Mouse (Mus musculus) ES-E14 (cell line): ENCODE results near the gene Ccdc175. TPM values are rescaled to one million over a fixed set of nuclear protein-coding genes. Genes with fewer than 3 reads are reported as not detected.

Experiments
- DNase-seq: peaks from one replicate; pipeline ENCODE4 v3.0.0-alpha.2; 2013; ENCODE audit warnings: low read depth, low spot score
- H3K27ac ChIP-seq: 2 replicates; pipeline ENCODE4 v1.5.1; 2012; ENCODE audit warnings: low read depth, mild to moderate bottlenecking, low read length, moderate library complexity, mixed read lengths; ENCODE audit not compliant: poor library complexity, insufficient read depth, severe bottlenecking
- H3K36me3 ChIP-seq: 2 replicates; pipeline ENCODE4 v1.6.1; 2012; ENCODE audit warnings: mild to moderate bottlenecking, low read length, moderate library complexity, mixed read lengths; ENCODE audit not compliant: control insufficient read depth, poor library complexity, insufficient read depth, severe bottlenecking
- H3K4me1 ChIP-seq, 2 experiments: fragments of 150-350 bp in 1 of 2; sonication (generic) in 1 of 2; 2 replicates each; pipeline ENCODE4 v1.6.1; 2012; ENCODE audit warnings: low read length in 2 of 2, mild to moderate bottlenecking in 1 of 2, mixed read lengths in 1 of 2; ENCODE audit not compliant: control insufficient read depth in 2 of 2, insufficient read depth in 2 of 2, poor library complexity in 1 of 2
- H3K4me3 ChIP-seq, 2 experiments: fragments of 150-350 bp in 1 of 2; sonication (generic) in 1 of 2; 2 replicates each; pipeline ENCODE4 v1.5.1; 2012; ENCODE audit warnings: low read length in 2 of 2, low read depth in 1 of 2, mild to moderate bottlenecking in 1 of 2, mixed read lengths in 1 of 2; ENCODE audit not compliant: insufficient read depth in 1 of 2, poor library complexity in 1 of 2, severe bottlenecking in 1 of 2
- H3K9ac ChIP-seq: 2 replicates; pipeline ENCODE4 v1.6.1; 2012; ENCODE audit warnings: low read depth, mild to moderate bottlenecking, low read length, mixed read lengths; ENCODE audit not compliant: poor library complexity, insufficient read depth, severe bottlenecking
- H3K9me3 ChIP-seq: fragments of 150-350 bp; sonication (generic); 2 replicates; pipeline ENCODE4 v1.6.1; 2012; ENCODE audit warnings: low read depth, mild to moderate bottlenecking, low read length; ENCODE audit not compliant: control insufficient read depth, insufficient read depth
- CHD2 ChIP-seq: IDR thresholded peaks from 2 replicates; pipeline ENCODE4 v1.6.1; 2014; ENCODE audit warnings: mild to moderate bottlenecking, low read depth, low read length, inconsistent platforms
- HCFC1 ChIP-seq: IDR thresholded peaks from 2 replicates; pipeline ENCODE4 v1.6.1; 2012; ENCODE audit warnings: low read length, inconsistent platforms, borderline replicate concordance; ENCODE audit not compliant: insufficient read depth
- MAFK ChIP-seq: IDR thresholded peaks from 2 replicates; pipeline ENCODE4 v1.6.1; 2014; ENCODE audit warnings: mild to moderate bottlenecking, low read depth, low read length, inconsistent platforms; ENCODE audit not compliant: insufficient read depth
- ZC3H11A ChIP-seq: IDR thresholded peaks from 2 replicates; pipeline ENCODE4 v1.6.1; 2012; ENCODE audit warnings: low read depth, mild to moderate bottlenecking, inconsistent platforms, low read length, borderline replicate concordance
- ZNF384 ChIP-seq: IDR thresholded peaks from 2 replicates; pipeline ENCODE4 v1.6.1; 2012; ENCODE audit warnings: low read depth, low read length, inconsistent platforms
- in situ Hi-C, 2 experiments: fragments of 600-800 bp; cut with MboI; formaldehyde crosslinking; loops; one replicate each; pipeline ENCODE4 v1.15.1; 2025; ENCODE audit warnings: low sequenced_read_pairs in 2 of 2, inconsistent platforms in 1 of 2; ENCODE audit not compliant: unreplicated experiment in 2 of 2
- total RNA-seq: library from RNA; depleted of rRNA; stranded (reverse); fragments of 300-350 nt; gene quantifications from 2 replicates; pipeline ENCODE4 v1.2.3, GENCODE M21; 2012; rRNA removed

Gene Ccdc175
- total RNA-seq: 0.09 and 0.16 TPM in 2 replicates

GRCm38 (mm10) chr12:72184929-72185328 is at the start of gene Ccdc175:
TSS of gene Ccdc175 (minus strand) at chr12:72185029.
- TF ChIP-seq CHD2 (no peak), ZNF384 (no peak), HCFC1 (no peak), MAFK (no peak), ZC3H11A (no peak)
- H3K9me3 ChIP-seq: no peaks in the 10 kb centered on the region
- no peak within 1 kb of the TSS for H3K4me3 ChIP-seq
- H3K9ac ChIP-seq: no peak within 1 kb of the TSS
- DNase-seq: no peak
- no peak within 1 kb of the TSS for H3K27ac ChIP-seq
- no peaks in the 10 kb centered on the region for H3K36me3 ChIP-seq
- no peaks in the 10 kb centered on the region for H3K4me1 ChIP-seq
- in situ Hi-C loops: no loop called here

- in situ Hi-C loops: no loop called here
- no peak overlapping the region for H3K9ac ChIP-seq
- no peak for DNase-seq
Measured at GRCm38 (mm10) chr12:72234151-72234550, 49.3 kb upstream of the Ccdc175 start.

GRCm38 (mm10) chr12:72232826-72233790 is 48.3 kb upstream of the Ccdc175 start:
- no peak for DNase-seq
- Histone ChIP-seq H3K9ac (no peak overlapping the region), H3K4me1 (peaks cover 0 to 2% of the 10 kb centered on the region in 2 experiments; a peak in 1 of 4 replicates), H3K27ac (no peak overlapping the region), H3K4me3 (no peak overlapping the region), H3K36me3 (no peaks in the 10 kb centered on the region), H3K9me3 (no peaks in the 10 kb centered on the region)
- in situ Hi-C loops: no loop called here
- TF ChIP-seq CHD2 (no peak), MAFK (no peak), HCFC1 (no peak), ZC3H11A (no peak), ZNF384 (no peak)

More at GRCm38 (mm10) chr12:72234151-72234550, 49.3 kb upstream of the Ccdc175 start:
- no peaks in the 10 kb centered on the region for H3K9me3 ChIP-seq
- no peak for TF ChIP-seq ZNF384
- no peak overlapping the region for H3K4me3 ChIP-seq
- H3K4me1 ChIP-seq: peaks cover 0 to 2% of the 10 kb centered on the region in 2 experiments; a peak in 1 of 4 replicates
- no peak overlapping the region for H3K27ac ChIP-seq
- no peaks in the 10 kb centered on the region for H3K36me3 ChIP-seq

- TF ChIP-seq CHD2 (no peak), HCFC1 (no peak), MAFK (no peak)
- no peak for DNase-seq
- no peaks in the 10 kb centered on the region for H3K36me3 ChIP-seq
- H3K9me3 ChIP-seq: no peaks in the 10 kb centered on the region
- in situ Hi-C loops: no loop called here
- H3K4me1 ChIP-seq: peaks cover 0 to 2% of the 10 kb centered on the region in 2 experiments; a peak in 1 of 4 replicates
- no peak overlapping the region for H3K4me3 ChIP-seq
- no peak overlapping the region for H3K27ac ChIP-seq
- H3K9ac ChIP-seq: no peak overlapping the region
Measured at GRCm38 (mm10) chr12:72232176-72232575, 47.3 kb upstream of the Ccdc175 start.
